Mouse (Mus musculus) midbrain, postnatal 0 days (tissue): ENCODE results near the gene Gm10065. TPM values are rescaled to one million over a fixed set of nuclear protein-coding genes. Genes with fewer than 3 reads are reported as not detected.
"Not testable (repeated sequence)": the region's sequence is repeated elsewhere in the genome, so short reads cannot be mapped to it uniquely, and the experiment has no call there.

Experiments used
- ATAC-seq: fragments of 200-750 bp; cut with Nextera tagmentation; 2 replicates; pipeline ENCODE4 v1.8.0; 2017; ENCODE audit warnings: moderate number of reproducible peaks, mild to moderate bottlenecking, moderate TSS enrichment, moderate library complexity; ENCODE audit not compliant: low FRiP score
- DNase-seq: peaks from one replicate; pipeline ENCODE4 v3.0.0-alpha.2; 2015; ENCODE audit warnings: low spot score
- H3K27ac ChIP-seq: fragments of 300-500 bp; sonication (generic); 2 replicates; pipeline ENCODE4 v1.5.1; 2014; ENCODE audit warnings: low read depth, mild to moderate bottlenecking, low read length, mixed read lengths
- H3K27me3 ChIP-seq: fragments of 300-500 bp; sonication (generic); 2 replicates; pipeline ENCODE4 v1.6.1; 2014; ENCODE audit warnings: low read length, control low read depth, mixed read lengths; ENCODE audit not compliant: insufficient read depth
- H3K36me3 ChIP-seq: fragments of 300-500 bp; sonication (generic); 2 replicates; pipeline ENCODE4 v1.6.1; 2014; ENCODE audit warnings: low read length, control low read depth, mixed read lengths; ENCODE audit not compliant: insufficient read depth
- H3K4me1 ChIP-seq: fragments of 300-500 bp; sonication (generic); 2 replicates; pipeline ENCODE4 v1.6.1; 2014; ENCODE audit warnings: mild to moderate bottlenecking, control low read depth, antibody characterized with exemption, low read length, mixed read lengths; ENCODE audit not compliant: insufficient read depth
- H3K4me2 ChIP-seq: fragments of 300-500 bp; sonication (generic); 2 replicates; pipeline ENCODE4 v1.6.1; 2014; ENCODE audit warnings: low read depth, mild to moderate bottlenecking, low read length, mixed read lengths; ENCODE audit not compliant: poor library complexity, severe bottlenecking
- H3K4me3 ChIP-seq: fragments of 300-500 bp; sonication (generic); 2 replicates; pipeline ENCODE4 v1.5.1; 2014; ENCODE audit warnings: low read depth, mild to moderate bottlenecking, low read length, moderate library complexity
- H3K9ac ChIP-seq: fragments of 300-500 bp; sonication (generic); replicated peaks from 2 replicates; pipeline ENCODE4 v1.6.1; 2014; ENCODE audit warnings: mild to moderate bottlenecking, low read length, moderate library complexity, mixed read lengths; ENCODE audit not compliant: poor library complexity, severe bottlenecking
- H3K9me3 ChIP-seq: fragments of 300-500 bp; sonication (generic); 2 replicates; pipeline ENCODE4 v1.6.1; 2016; ENCODE audit warnings: low read length, control low read depth
- CTCF ChIP-seq: IDR thresholded peaks from 2 replicates; pipeline ENCODE4 v1.5.1; 2016; ENCODE audit warnings: antibody characterized with exemption, mild to moderate bottlenecking
- WGBS: fragments of 180-500 bp; shearing (Covaris S2); extraction: QIAGEN DNeasy Blood & Tissue Kit; methylation state at CpG from one replicate; pipeline ENCODE4 v1.1.7; 2014; 5-methylcytosine and 5-hydroxymethylcytosine counted together
- polyA plus RNA-seq: library from polyadenylated mRNA; unstranded; fragments of >200 nt; fragmentation: Nextera tagmentation; extraction: Ambion mirVana; gene quantifications from 2 replicates; pipeline ENCODE4 v1.2.1, GENCODE M21; 2015
- total RNA-seq: library from RNA; depleted of rRNA; stranded (reverse); fragments of >200 nt; gene quantifications from 2 replicates; pipeline ENCODE4 v1.2.3, GENCODE M21; 2014; rRNA removed

The Gm10065 gene
- total RNA-seq (not detected in 2 replicates), polyA plus RNA-seq (not detected in 2 replicates)

DNA sequence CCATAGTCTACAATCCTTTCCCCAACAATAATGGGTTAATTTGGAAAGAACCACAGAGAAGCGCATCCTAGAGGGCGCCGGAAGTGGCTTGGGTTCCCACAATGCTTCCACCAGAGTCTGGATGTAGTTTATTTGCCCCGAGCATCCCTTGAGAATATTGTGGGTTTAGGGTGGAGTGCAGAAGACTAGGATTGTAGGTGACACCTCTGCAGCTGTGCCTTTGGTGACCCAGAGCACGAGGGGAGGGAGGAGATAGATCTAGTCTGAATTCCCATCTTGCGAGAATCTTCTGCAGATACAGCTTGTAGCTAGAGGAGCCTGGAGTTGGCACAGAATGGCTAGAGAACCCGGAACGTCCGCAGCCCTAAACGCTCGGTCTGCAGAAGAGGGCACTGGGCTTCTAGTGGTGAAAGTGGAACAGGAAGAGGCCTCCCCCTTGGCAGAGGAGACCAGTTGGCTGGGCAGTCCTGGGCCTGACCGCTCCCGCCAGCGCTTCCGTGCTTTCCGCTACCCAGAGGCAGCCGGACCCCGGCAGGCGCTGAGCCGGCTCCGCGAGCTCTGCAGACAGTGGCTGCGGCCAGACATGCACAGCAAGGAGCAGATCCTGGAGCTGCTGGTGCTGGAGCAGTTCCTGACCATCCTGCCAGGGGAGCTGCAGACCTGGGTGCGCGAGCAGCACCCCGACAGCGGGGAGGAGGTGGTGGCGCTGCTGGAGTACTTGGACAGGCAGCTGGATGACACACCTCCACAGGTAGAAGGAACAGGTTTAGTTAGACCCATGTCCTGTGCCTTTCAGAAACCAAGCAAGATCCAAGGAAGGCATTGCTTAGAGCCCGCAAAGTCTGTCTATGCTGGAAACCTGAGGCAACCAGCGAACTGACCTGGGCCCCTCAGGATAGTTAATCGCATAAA is at the start of gene Gm10065, which contains the start of gene Zkscan4:
Gene Gm10065, minus strand, starts transcription at position 683 of the 912 bp plus-strand sequence.
Gene Zkscan4, plus strand, starts transcription at position 149 of the 912 bp plus-strand sequence.
- Histone ChIP-seq H3K4me2 (peak within 1 kb of the TSS; percentile 57), H3K4me3 (peak within 1 kb of the TSS; percentile 58), H3K9ac (peak within 1 kb of the TSS; percentile 74), H3K27ac (peak within 1 kb of the TSS; percentile 88)
- H3K27me3 ChIP-seq, H3K9me3 ChIP-seq, H3K4me1 ChIP-seq, H3K36me3 ChIP-seq: not testable (repeated sequence)
- DNase-seq (peak; percentile 93), ATAC-seq (peak; percentile 91)
- peak; percentile 64 for TF ChIP-seq CTCF
- 4% methylated on average over 31 of the region's 31 CpGs for WGBS

DNA sequence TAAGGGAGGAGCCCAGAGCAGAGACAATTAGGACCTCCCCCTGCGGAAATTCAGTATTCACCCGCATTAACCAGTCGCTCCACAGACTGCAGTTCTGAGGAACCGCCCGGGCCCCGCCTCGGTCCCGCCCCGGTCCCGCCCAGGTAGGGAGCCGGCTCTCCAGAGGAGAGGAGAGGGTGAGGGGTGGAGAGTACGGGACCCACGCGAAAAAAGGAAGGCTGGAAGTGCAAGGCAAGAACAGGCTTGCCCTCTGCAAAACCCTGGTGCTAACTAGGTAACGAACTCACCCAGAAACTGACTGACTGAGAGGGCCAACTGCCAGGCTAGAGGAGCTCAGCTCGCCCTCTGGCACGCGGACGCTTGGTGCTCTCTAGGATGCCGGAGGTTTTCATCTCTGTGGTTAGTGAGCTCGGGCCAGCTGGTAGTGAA is 27.0 kb upstream of the Gm10065 start:
- peak overlapping the region; percentile 74 for H3K27ac ChIP-seq
- H3K9ac ChIP-seq = peak overlapping the region; percentile 72
- peak overlapping the region; percentile 63 for H3K4me3 ChIP-seq
- H3K4me1 ChIP-seq = no peaks in the 10 kb centered on the region
- H3K9me3 ChIP-seq = no peaks in the 10 kb centered on the region
- under 1% methylated on average over 21 of the region's 21 CpGs for WGBS
- no peaks in the 10 kb centered on the region for H3K36me3 ChIP-seq
- no peak for TF ChIP-seq CTCF
- ATAC-seq (peak; percentile 97), DNase-seq (peak; percentile 91)
- H3K27me3 ChIP-seq = no peaks in the 10 kb centered on the region
- H3K4me2 ChIP-seq = peak overlapping the region; percentile 58

DNA sequence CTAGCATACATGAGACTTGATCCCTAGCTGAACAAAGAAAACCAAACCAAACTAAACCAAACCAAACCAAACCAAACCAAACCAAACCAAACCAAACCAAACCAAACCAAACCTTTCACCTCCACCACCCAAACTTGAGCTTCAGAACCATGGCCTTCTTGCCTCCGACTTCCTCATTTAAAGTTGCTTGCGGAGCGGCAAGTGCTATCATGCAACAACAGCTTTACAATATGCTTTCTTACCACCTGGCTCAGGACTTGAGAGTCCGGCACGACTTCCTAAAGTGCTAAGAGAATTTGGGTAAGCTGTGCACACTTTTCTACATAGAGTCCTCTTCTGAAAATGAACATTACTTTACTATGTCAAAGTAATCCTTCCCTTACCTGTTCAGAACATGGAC is 23.1 kb upstream of the Gm10065 start:
- 83% methylated on average over 5 of the region's 5 CpGs for WGBS
- Histone ChIP-seq H3K9me3 (no peaks in the 10 kb centered on the region), H3K27me3 (no peaks in the 10 kb centered on the region), H3K4me3 (no peak overlapping the region), H3K4me1 (no peaks in the 10 kb centered on the region), H3K9ac (no peak overlapping the region), H3K36me3 (no peaks in the 10 kb centered on the region), H3K4me2 (no peak overlapping the region), H3K27ac (no peak overlapping the region)
- no peak for TF ChIP-seq CTCF
- DNase-seq = no peak
- no peak for ATAC-seq

DNA sequence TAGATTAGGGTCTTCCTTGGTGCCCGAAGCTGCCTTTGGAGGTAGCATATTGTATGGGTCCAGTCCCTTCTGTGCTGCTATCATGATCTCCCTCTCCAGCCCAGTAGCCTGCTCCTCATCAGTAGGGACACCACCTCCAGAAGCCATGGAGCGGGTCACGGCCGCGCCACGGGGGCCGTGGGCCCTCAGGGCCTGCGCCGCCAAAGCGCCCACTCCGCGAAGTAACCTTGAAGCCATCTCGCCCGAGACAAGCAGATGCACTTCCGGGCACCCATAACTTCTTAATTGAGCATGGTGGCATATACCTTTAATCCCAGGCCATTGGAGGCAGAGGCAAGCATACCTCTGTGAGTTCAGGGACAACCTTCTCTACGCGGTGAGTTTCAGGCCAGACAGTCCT is 21.9 kb upstream of the Gm10065 start, which contains the start of gene Gm11273:
Gene Gm11273, minus strand, starts transcription at position 237 of the 400 bp plus-strand sequence.
- DNase-seq, H3K27me3 ChIP-seq: not testable (repeated sequence)
- WGBS = 95% methylated on average over 17 of the region's 17 CpGs

DNA sequence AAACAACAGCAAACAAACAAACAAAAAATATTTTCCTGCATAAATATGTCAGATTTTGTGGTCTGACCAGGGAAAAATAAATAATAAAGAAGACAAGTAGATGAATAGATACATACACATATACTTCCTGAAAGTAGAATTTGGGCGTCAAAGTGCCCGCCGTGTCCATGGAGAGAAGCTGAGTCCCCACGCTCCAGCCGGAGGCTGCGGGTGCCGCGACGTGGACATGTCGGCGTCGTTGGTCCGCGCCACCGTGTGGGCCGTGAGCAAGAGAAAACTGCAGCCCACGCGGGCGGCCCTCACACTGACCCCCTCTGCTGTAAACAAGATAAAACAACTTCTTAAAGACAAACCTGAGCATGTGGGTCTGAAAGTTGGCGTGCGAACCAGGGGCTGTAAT is 15.8 kb upstream of the Gm10065 start, which contains the start of gene AK157302:
Gene AK157302, plus strand, starts transcription at position 144 of the 400 bp plus-strand sequence.
- WGBS = 93% methylated on average over 21 of the region's 21 CpGs
- no peak within 1 kb of the TSS for H3K4me2 ChIP-seq
- ATAC-seq (no peak), DNase-seq (no peak)
- H3K27me3 ChIP-seq = no peaks in the 10 kb centered on the region
- H3K4me3 ChIP-seq = no peak within 1 kb of the TSS
- no peak within 1 kb of the TSS for H3K9ac ChIP-seq
- TF ChIP-seq CTCF = no peak
- no peaks in the 10 kb centered on the region for H3K4me1 ChIP-seq
- H3K27ac ChIP-seq = no peak within 1 kb of the TSS
- no peaks in the 10 kb centered on the region for H3K36me3 ChIP-seq
- H3K9me3 ChIP-seq = no peaks in the 10 kb centered on the region

More for the DNA sequence above, 21.9 kb upstream of the Gm10065 start, which contains the start of gene Gm11273:
- H3K27ac ChIP-seq, H3K9me3 ChIP-seq, H3K4me1 ChIP-seq, H3K36me3 ChIP-seq, H3K4me2 ChIP-seq, H3K4me3 ChIP-seq, H3K9ac ChIP-seq, ATAC-seq: not testable (repeated sequence)

DNA sequence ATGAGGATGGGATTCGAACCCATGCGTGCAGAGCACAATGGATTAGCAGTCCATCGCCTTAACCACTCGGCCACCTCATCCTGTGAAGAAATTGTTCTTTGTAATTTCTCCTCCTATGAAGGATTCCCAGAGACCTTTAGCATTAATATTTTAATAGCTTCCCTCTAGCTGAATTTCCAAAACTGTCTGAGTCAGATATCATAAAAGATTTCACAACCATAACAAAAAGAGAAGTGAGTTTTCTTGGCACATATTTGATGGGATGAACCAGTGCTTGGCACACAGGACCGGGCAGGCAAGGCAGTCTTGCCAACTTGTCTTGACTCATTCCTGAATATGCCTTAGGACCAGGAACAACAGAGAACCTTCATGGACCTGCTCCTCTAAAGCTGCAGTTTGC is 13.6 kb upstream of the Gm10065 start:
- Histone ChIP-seq H3K27me3 (no peaks in the 10 kb centered on the region), H3K4me2 (no peak overlapping the region), H3K9ac (no peak overlapping the region), H3K36me3 (no peaks in the 10 kb centered on the region), H3K4me3 (no peak overlapping the region), H3K4me1 (no peaks in the 10 kb centered on the region), H3K27ac (no peak overlapping the region), H3K9me3 (no peaks in the 10 kb centered on the region)
- DNase-seq = no peak
- no peak for TF ChIP-seq CTCF
- ATAC-seq = no peak
- 92% methylated on average over 5 of the region's 5 CpGs for WGBS
